Mouse (Mus musculus) embryonic facial prominence, embryonic 15.5 days (tissue): ENCODE results near the gene Gm17359. TPM values are rescaled to one million over a fixed set of nuclear protein-coding genes. Genes with fewer than 3 reads are reported as not detected.

Experiments used
- ATAC-seq: fragments of 200-750 bp; cut with Nextera tagmentation; 2 replicates; pipeline ENCODE4 v1.8.0; 2017; ENCODE audit warnings: low read depth, moderate TSS enrichment; ENCODE audit not compliant: insufficient number of reproducible peaks, low FRiP score, low TSS enrichment
- H3K27ac ChIP-seq: fragments of 300-500 bp; sonication (generic); replicated peaks from 2 replicates; pipeline ENCODE4 v1.5.1; 2015; ENCODE audit warnings: mild to moderate bottlenecking, inconsistent platforms
- H3K27me3 ChIP-seq: fragments of 300-500 bp; sonication (generic); 2 replicates; pipeline ENCODE4 v1.6.1; 2015; ENCODE audit warnings: inconsistent platforms
- H3K36me3 ChIP-seq: fragments of 300-500 bp; sonication (generic); 2 replicates; pipeline ENCODE4 v1.6.1; 2015; ENCODE audit warnings: mild to moderate bottlenecking, inconsistent platforms
- H3K4me1 ChIP-seq: fragments of 300-500 bp; sonication (generic); 2 replicates; pipeline ENCODE4 v1.6.1; 2015; ENCODE audit warnings: inconsistent platforms
- H3K4me2 ChIP-seq: fragments of 300-500 bp; sonication (generic); replicated peaks from 2 replicates; pipeline ENCODE4 v1.6.1; 2015; ENCODE audit warnings: mild to moderate bottlenecking, inconsistent platforms
- H3K4me3 ChIP-seq: fragments of 300-500 bp; sonication (generic); replicated peaks from 2 replicates; pipeline ENCODE4 v1.5.1; 2015; ENCODE audit warnings: mild to moderate bottlenecking, inconsistent platforms
- H3K9ac ChIP-seq: fragments of 300-500 bp; sonication (generic); 2 replicates; pipeline ENCODE4 v1.6.1; 2015; ENCODE audit warnings: inconsistent platforms
- H3K9me3 ChIP-seq: fragments of 300-500 bp; sonication (generic); replicated peaks from 2 replicates; pipeline ENCODE4 v1.6.1; 2016; ENCODE audit warnings: inconsistent platforms
- whole genome bisulfite sequencing: fragments of 180-500 bp; shearing (Covaris S2); methylation state at CpG from one replicate; pipeline ENCODE4 v1.1.7; 2015; 5-methylcytosine and 5-hydroxymethylcytosine counted together
- polyA plus RNA-seq: library from polyadenylated mRNA; unstranded; fragments of >200 nt; fragmentation: Nextera tagmentation; extraction: Ambion mirVana; gene quantifications from 2 replicates; pipeline ENCODE4 v1.2.1, GENCODE M21; 2015

Gm17359 gene
- polyA plus RNA-seq, 1 experiment from 2014 or later, result not detected

DNA sequence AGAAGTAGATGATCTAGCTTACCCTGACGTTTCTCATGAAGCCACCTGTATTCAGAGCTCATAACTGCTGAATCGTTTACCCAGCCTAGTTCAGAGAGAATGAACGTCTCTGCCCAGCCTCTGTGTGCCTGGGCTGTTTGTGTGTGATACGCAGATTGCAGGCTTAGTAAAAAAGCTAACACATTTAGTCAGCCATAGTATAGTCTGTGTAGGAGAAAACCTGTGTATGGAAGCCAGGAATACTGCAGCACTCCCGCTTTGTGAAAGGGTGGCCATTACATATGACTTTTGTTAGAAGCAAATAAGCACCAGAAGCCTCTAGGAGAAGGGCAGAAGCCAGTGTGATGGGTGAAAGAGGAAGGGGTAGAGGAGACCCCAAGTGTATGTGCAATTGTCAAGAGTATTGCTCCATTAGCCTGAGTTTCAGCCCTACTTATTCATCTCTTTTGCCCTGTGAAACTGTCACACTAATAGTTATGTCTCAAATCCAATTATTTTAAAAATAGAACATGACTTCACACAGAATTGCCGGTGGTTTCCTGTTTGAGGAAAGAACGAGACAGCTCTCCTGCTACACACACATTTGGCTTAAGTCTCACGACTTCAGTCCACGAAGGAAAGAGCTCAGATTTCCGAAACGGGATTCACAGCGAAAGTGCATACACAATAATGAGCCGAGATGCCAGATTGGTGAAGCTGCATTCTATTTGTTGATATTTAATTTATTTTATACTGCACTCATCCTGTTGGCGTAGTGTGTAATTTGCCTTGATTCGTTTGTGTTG, 24.0 kb downstream of the Gm17359 start:
- Histone ChIP-seq H3K27me3 (no peaks in the 10 kb centered on the region), H3K9me3 (no peaks in the 10 kb centered on the region), H3K4me3 (no peak overlapping the region), H3K4me1 (0 out of 2 replicates have a peak, but pooled peaks cover 6% of the 10 kb centered on the region), H3K4me2 (peak overlapping the region; percentile 17; the same call in 1 of the 2 replicates), H3K9ac (no peak overlapping the region), H3K27ac (no peak overlapping the region), H3K36me3 (no peaks in the 10 kb centered on the region)
- no peak for ATAC-seq
- WGBS, result 27% methylated on average over 15 of the region's 15 CpGs

- 58% methylated on average over 8 of the region's 8 CpGs for WGBS
- ATAC-seq, result no peak
- no peak overlapping the region for H3K4me3 ChIP-seq
Measured at GRCm38 (mm10) chr3:79366098-79366497, 29.6 kb downstream of the Gm17359 start.

DNA sequence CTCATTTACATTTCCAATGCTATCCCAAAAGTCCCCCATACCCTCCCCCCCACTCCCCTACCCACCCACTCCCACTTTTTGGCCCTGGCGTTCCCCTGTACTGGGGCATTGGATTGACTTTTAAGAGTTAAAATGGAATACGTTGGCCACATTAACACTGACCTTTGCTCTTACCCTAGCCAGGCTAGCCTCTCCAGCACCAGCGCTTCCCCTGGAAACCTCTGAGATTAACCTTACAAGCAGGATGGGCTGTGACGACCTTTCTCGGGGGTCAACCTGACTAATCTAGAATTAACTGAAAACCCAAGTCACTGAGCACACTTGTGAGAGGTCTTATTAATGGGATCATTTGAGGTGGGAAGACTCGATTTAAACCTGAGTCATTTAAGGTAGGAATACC, 31.8 kb downstream of the Gm17359 start:
- ATAC-seq, result no peak
- Histone ChIP-seq H3K36me3 (no peaks in the 10 kb centered on the region), H3K4me3 (no peak overlapping the region), H3K27me3 (no peaks in the 10 kb centered on the region), H3K9me3 (no peaks in the 10 kb centered on the region), H3K9ac (no peak overlapping the region), H3K27ac (no peak overlapping the region), H3K4me1 (no peaks in the 10 kb centered on the region), H3K4me2 (no peak overlapping the region)
- 56% methylated on average over 6 of the region's 6 CpGs for whole genome bisulfite sequencing

More at GRCm38 (mm10) chr3:79366098-79366497, 29.6 kb downstream of the Gm17359 start:
- Histone ChIP-seq H3K36me3 (no peaks in the 10 kb centered on the region), H3K9ac (no peak overlapping the region), H3K27ac (no peak overlapping the region), H3K4me1 (no peaks in the 10 kb centered on the region), H3K9me3 (no peaks in the 10 kb centered on the region), H3K4me2 (no peak overlapping the region), H3K27me3 (no peaks in the 10 kb centered on the region)

DNA sequence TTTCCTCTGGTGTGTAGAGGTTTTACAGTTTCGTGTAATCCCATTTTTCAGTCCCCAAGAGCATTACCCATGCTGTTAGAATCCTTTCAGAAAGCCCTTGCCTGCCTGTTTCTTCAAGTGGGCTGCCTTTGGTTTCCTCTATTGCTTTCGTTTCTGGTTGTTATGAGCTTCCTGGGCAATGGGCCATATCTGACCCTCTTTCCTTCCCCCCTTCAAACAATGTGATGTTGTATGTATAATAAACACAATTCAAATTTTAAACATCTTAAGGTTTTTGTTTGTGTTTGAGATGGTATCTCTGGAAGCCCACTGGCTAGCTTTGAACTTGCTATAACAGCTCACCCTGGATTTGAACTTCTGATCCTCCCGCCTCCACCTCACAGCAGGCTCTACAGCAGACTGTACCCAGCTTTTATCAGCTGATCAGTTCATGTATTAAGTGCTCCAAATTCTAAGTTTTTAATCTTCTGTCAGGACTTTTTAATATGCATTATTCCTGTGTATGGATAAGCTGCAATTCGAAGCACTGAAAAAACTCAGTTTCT, 34.0 kb downstream of the Gm17359 start:
- no peak for ATAC-seq
- Histone ChIP-seq H3K4me3 (no peak overlapping the region), H3K9ac (no peak overlapping the region), H3K4me1 (no peaks in the 10 kb centered on the region), H3K27me3 (no peaks in the 10 kb centered on the region), H3K27ac (no peak overlapping the region), H3K36me3 (no peaks in the 10 kb centered on the region), H3K4me2 (no peak overlapping the region), H3K9me3 (no peaks in the 10 kb centered on the region)
- WGBS, result 57% methylated on average over 4 of the region's 4 CpGs

- H3K4me1 ChIP-seq, result no peaks in the 10 kb centered on the region
- H3K27ac ChIP-seq, result no peak overlapping the region
- no peaks in the 10 kb centered on the region for H3K36me3 ChIP-seq
- no peak for ATAC-seq
- no peaks in the 10 kb centered on the region for H3K9me3 ChIP-seq
- 63% methylated on average over 7 of the region's 7 CpGs for WGBS
- no peak overlapping the region for H3K4me3 ChIP-seq
- no peak overlapping the region for H3K4me2 ChIP-seq
- H3K9ac ChIP-seq, result no peak overlapping the region
- no peaks in the 10 kb centered on the region for H3K27me3 ChIP-seq
Measured at GRCm38 (mm10) chr3:79371506-79372195, 35.2 kb downstream of the Gm17359 start.

DNA sequence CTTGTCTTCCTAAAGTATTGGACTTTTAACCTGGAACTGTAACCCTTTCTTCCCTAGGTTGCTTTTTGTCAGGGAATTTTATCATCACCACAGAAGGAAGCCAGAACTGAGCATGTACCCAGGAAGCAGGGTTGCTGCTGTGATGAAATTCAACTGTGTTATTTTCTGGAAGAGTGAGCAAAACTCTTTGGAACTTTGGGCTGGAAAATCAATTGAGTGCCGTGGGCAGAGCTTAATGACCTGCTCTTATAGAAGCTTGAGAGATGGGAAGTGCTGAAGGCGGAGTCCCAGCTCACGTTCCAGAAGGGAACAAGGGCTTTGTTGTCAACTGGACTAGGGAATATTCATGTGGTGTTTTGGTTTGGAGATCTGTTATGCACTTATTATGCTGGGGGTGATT, 37.5 kb downstream of the Gm17359 start:
- WGBS, result 50% methylated on average over 3 of the region's 3 CpGs
- Histone ChIP-seq H3K27me3 (no peaks in the 10 kb centered on the region), H3K36me3 (no peaks in the 10 kb centered on the region), H3K9ac (no peak overlapping the region), H3K4me3 (no peak overlapping the region), H3K4me2 (no peak overlapping the region), H3K9me3 (no peaks in the 10 kb centered on the region), H3K27ac (no peak overlapping the region), H3K4me1 (no peaks in the 10 kb centered on the region)
- ATAC-seq, result no peak

GRCm38 (mm10) chr3:79378086-79378485, 41.6 kb downstream of the Gm17359 start:
- H3K27me3 ChIP-seq, result no peaks in the 10 kb centered on the region; the same call in 1 of the 2 replicates
- WGBS, result 47% methylated on average over 3 of the region's 3 CpGs
- H3K36me3 ChIP-seq, result no peaks in the 10 kb centered on the region
- no peak overlapping the region for H3K9ac ChIP-seq
- H3K4me2 ChIP-seq, result no peak overlapping the region
- H3K4me3 ChIP-seq, result no peak overlapping the region
- H3K27ac ChIP-seq, result no peak overlapping the region
- H3K9me3 ChIP-seq, result no peaks in the 10 kb centered on the region
- H3K4me1 ChIP-seq, result no peaks in the 10 kb centered on the region
- no peak for ATAC-seq

- Histone ChIP-seq H3K27ac (no peak overlapping the region), H3K9ac (no peak overlapping the region)
- ATAC-seq, result no peak
Measured at GRCm38 (mm10) chr3:79379255-79379836, 42.9 kb downstream of the Gm17359 start.

GRCm38 (mm10) chr3:79379873-79380595, 43.6 kb downstream of the Gm17359 start:
- Histone ChIP-seq H3K4me2 (no peak overlapping the region), H3K27ac (no peak overlapping the region), H3K27me3 (no peaks in the 10 kb centered on the region; the same call in 1 of the 2 replicates), H3K4me3 (no peak overlapping the region), H3K36me3 (no peaks in the 10 kb centered on the region), H3K9me3 (no peaks in the 10 kb centered on the region), H3K4me1 (no peaks in the 10 kb centered on the region), H3K9ac (no peak overlapping the region)
- ATAC-seq, result no peak
- WGBS, result 70% methylated on average over 6 of the region's 6 CpGs

More at GRCm38 (mm10) chr3:79379255-79379836, 42.9 kb downstream of the Gm17359 start:
- no peaks in the 10 kb centered on the region for H3K4me1 ChIP-seq
- no peaks in the 10 kb centered on the region for H3K36me3 ChIP-seq
- 73% methylated on average over 14 of the region's 14 CpGs for WGBS
- H3K4me2 ChIP-seq, result no peak overlapping the region
- no peaks in the 10 kb centered on the region for H3K9me3 ChIP-seq
- no peak overlapping the region for H3K4me3 ChIP-seq
- H3K27me3 ChIP-seq, result no peaks in the 10 kb centered on the region; the same call in 1 of the 2 replicates

DNA sequence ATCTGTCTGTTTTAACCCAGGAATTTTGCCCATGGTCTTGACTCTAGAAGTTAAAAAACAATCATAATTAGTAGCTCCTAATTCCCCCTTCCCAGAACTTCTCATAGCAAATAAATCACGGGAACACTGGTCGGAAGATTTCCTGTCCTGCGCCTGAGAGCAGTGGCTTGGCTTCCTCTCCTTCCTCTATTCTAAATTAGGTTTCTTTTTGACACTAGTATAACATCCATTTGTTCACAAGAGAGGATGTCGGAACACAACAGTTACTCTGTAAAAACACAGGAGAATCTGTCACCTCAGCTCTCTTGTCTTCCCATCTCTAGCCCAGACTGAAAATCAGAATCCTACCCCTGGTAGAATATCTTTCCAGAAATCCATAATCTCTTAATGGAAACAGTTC, 44.9 kb downstream of the Gm17359 start:
- ATAC-seq, result no peak
- 75% methylated on average over 4 of the region's 4 CpGs for WGBS
- no peaks in the 10 kb centered on the region; the same call in 1 of the 2 replicates for H3K27me3 ChIP-seq
- H3K9me3 ChIP-seq, result no peaks in the 10 kb centered on the region
- no peak overlapping the region for H3K27ac ChIP-seq
- no peaks in the 10 kb centered on the region for H3K4me1 ChIP-seq
- H3K36me3 ChIP-seq, result no peaks in the 10 kb centered on the region
- H3K4me2 ChIP-seq, result no peak overlapping the region
- H3K4me3 ChIP-seq, result no peak overlapping the region
- no peak overlapping the region for H3K9ac ChIP-seq
